Mouse (Mus musculus) cerebellum, postnatal 25 days (tissue): Measurements from ENCODE around the gene Disc1.

Experiments
- DNase-seq, 2 experiments: peaks; one replicate each; pipeline ENCODE4 v3.0.0; 2021; ENCODE audit warnings: mixed read lengths in 2 of 2

Gene Disc1

DNA sequence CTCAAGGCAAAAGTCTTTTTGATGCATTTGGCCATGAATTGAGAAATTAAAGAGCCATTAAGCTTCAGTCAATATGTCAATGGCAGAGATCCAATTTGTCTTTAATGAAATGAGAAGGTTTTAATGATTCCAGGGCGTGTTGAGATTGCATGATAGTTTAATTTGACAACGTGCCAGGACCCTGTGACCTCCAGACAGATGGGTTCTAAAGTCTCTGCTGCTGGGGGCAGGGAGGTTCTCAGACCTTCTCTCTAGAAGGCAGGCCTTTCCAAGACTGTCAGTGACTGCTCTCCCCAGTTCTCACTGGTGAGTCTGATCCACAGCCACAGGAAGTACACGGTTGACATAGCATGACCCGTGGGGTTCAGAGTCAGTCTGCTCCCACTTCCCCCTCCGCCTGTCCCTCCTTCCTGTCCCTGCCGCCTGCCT lies 170.3 kb downstream of the Disc1 start:
- no peak for DNase-seq

DNA sequence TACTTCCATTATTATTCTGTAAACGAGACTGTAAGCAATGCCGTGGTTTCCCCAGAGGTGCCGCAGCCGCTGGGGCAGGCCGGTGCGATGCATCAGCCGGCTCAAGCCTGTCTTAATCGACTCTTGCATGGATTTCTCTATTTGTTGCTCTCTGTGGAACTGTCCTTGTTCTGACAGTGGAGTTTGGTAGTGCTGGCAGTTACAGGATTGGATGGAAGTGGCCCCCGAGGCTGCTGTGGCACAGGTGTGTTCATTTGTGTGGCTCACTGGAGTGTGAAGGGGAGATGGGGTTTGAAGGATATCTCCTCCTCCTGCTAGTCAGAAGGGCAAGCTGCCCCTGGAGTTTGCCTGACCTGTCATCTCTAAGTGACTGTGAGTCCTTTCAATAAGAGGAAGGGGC lies 171.3 kb downstream of the Disc1 start:
- DNase-seq, result no peak

DNA sequence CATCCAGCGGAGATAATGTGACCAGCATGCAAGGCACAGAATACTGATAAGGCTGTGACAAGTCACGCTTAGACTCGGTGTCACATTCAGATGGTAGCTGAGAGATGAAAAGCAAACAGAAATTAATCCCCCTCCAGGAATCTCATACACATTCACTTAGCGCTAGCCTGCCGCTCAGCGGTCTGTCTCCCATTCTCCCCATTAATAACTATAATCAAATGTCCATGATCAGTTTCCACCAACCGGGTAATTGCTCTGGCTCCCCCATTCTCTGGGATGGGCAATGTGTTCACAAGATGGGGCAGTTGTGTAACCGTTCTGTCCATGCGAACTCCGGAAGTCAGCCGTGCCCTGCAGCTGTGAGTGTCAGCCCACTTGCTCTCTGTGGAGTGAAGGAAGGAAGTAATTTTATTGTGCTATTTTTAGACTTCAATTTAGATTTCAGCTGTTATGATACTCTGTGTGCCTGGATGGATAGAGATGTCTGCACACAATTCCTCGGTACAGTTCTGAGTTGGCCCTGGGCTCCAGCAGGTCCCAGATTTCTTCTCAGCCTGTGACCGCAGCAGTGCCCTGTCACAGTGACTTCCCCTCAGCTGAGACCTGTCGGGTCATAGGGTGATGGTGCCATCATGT lies 173.1 kb downstream of the Disc1 start:
- no peak for DNase-seq

DNA sequence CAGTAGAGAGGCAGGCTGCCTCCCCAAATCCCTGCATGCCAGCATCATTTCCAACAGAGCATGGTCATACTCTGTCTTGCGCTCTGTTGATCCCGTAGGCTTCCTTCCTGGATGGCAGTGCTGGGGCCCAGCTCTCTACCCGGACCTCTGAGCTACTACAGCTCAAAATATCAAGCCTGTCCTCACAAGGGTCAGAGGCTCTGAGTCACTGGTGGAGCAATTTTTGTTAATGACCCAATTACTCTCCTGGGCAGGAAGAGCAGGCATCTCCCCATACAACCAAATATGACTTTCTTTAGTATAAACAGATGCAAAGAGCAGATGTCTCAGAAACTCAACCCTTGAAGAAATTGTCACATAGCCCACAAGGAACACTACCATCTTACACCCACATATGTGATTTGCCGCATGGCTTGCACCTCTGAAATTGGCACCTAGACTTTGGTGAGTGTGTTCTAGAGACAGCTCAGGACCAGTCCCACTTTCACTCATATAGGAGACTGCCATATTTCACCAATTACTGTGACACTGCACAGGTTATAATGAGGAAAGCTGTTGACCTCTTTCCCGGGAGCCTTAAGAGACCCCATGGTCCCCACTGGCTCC lies 176.6 kb downstream of the Disc1 start:
- DNase-seq, result no peak

DNA sequence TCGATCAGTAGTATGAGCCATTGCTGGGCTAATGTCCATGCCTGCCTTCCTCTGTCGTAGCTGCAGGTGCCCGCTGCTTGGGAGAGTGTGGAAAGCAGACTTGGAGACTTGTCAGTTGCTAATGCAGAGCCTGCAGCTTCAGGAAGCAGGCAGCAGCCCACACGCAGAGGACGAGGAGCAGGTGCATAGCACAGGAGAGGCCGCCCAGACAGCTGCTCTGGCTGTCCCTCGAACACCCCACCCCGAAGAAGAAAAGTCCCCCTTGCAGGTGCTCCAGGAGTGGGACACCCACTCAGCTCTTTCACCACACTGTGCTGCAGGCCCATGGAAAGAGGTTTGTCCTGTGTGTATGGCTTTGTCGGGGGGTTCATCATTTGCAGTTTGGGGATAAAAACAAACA lies 178.7 kb downstream of the Disc1 start:
- no peak for DNase-seq

DNA sequence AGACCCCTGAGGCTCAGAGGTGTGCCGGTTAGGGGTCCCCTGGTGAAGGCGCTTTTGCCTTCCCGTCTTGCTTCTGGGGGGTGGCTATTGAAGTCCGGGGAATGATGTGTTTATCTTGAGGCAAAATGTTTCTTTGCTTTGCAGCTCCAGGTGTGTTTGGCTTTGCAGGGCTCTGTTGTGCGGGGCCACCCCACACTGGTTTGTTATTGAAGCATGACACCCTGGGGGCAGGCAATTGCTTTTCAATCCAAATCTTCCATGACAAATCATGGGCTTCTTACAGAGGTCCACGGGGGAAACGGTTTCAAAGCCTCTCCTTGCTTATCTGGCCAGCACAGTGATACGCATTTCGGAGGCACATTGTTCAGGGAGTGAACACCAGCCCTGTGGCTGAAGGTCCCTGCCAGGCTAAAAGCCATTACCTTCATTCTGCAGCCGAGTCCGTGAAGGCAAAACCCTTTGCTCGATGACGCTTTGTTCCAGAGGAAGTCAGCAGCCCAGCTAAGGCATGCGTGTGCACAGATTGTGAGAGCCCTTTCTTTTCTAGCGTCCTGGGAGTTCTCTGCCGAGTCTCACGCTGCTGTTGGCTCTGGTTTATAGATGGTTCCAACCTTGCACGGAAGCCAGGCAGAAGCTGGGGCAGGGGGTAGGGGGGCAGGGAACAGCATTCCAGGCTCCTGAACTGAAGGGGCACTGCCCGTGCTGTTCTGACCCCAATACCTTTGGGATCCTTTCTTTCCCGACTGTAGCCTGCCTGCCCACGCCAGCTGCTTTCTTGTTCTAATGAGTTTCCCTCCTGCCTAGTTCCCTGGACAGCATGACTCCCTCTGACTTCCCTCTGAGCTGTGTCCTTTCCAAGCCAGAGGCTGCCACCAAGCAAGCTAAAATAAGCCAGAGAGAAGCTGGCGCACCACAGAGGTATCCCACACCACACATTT lies 182.2 kb downstream of the Disc1 start:
- DNase-seq, result peak; percentile 18 to 31

DNA sequence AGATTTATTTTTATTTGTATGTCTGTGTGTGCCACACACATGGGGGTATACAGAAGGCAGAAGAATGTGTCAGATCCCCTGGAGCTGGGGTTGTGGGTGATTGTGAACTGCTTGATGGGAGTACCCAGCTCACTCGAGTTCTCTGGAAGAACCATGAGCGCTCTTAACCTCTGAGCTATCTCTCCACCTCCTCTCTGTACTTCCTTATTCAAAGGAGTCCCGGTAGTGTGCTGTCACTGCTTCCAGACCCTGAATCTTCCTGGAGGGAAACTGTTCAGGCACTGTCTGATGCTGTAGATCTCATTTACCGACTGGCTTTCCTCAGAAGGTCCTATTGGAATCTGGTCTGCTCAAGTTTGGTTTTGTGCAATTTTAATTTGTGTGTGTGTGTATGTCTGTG lies 186.8 kb downstream of the Disc1 start:
- no peak for DNase-seq

DNA sequence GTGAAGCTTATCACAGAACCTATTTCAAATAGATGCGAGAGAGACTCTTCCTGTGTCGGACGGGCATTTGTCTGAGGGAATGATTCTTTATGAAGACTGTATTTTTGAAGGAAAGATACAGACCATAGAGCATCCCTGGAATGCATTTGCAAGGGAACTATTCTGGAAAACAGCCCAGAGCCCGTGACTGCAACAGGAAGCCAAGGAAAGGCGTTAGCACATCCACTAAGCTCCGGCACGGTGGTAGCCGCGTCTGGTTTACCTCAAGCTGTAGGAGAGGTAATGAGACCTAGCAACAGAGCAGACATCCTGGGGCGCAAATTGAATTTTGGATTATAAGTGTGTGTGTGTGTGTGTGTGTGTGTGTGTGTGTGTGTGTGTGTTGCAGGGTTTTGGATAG lies 188.4 kb downstream of the Disc1 start:
- DNase-seq, result peak in 1 of 2 experiments; percentile 18

DNA sequence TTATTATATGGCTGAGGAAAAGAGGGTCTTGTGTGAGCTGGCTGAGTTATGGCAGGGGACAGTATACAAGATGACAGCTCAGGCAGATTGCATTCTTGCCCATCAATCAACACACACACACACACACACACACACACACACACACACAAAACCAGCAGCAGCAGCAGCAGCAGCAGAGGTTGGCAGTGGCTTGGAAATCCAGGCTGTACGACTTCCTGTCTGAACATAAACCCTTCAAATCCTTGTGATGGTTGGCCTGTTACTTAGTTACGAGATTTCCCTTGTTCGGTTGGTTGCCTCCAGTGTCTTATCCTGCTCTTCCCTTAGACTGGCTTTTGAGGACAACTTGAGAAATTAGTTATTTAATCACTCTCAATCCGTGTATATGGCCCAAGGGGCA lies 188.9 kb downstream of the Disc1 start:
- no peak for DNase-seq

DNA sequence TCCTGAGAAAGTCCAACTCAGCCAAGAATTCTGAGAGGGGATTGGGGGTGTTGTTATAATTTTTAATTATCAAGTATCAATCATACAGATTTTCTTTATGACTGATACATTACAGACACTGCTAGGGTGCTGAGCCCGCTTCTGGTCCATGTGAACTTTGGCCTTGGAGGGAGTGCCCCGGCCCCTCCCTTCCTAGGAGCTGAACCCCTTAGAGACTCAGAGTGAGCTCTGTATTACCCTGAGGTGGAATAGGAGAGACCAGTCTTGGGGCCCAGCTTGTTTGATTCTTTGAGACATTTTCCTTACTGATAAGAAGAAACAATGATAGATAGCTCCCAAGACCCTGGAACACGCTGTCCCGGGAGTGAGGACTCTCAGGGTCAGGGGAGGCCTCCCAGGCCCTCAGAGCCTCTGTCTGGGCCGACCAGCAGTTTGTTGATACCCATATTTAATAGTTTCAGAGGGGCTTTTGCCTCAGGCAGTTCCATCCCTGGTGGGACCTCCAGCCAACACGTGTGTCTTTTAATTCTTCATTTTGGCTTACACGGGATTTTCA lies 192.8 kb downstream of the Disc1 start:
- DNase-seq, result no peak

DNA sequence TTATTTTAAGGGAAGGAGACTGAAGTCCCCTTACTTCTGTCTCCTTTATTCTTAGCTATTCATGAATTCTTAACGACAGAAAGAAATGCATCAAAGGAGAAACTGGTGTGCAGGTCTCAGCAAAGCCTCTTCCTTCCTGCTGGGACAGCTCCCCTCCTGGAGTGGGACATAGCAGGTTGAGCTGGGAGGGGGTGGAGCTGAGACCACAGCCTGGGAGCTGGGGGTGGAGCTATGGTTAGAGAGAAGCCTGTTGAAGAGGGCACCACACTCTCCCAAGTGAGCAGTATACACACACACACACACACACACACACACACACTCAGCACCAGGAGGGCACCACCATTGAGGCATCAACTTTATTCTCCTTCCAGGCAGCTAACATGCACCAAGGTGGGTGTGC lies 193.4 kb downstream of the Disc1 start:
- no peak for DNase-seq

DNA sequence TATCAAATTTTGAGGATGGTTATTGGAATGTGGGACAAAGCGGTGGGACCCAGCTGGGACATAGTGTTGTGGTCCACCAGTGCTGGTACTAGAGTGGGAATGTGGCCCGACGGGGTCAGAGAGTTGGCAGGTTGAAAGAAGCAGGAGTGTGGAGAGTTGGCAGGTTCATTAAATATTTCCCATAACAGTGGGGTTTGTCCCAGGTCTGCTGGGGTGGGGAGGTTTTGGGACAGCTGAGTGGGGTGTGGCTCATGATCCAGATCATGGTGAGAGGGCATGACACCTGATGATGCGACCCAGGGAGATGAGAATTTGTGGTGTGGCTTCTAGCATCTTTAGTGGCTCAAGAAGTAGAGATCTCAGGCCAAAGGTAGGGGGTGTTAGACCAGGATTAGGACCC lies 199.0 kb downstream of the Disc1 start:
- DNase-seq, result no peak

DNA sequence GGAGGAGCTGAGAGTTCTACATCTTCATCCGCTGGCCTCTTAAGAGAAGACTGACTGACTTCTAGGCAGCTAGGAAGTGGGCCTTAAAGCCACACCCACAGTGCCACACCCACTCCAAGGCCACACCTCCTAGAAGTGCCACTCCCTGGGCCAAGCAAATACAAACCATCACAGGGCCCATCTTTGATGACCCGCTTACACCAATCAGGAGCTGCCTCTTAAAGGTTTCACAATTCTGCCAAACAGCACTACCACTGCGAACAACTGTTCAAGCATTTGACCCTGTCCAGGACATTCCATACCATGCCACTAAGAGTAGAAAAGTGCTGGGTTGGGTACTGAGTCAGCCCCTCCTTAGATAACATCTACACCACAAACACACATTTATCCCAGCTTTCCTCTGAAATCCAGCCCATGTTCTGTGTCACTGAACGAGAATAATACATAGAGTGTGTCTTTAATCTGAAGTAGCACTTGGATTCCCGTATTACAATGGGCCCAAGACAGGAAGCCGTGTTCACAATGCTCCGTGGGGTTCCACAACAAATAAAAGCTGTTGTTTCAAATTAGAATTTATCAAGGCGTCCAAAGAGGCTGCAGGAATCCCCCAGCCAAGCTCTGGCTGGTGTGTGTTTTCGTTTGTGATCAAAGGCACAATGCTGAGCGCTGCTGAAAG lies 199.6 kb downstream of the Disc1 start:
- DNase-seq, result peak; percentile 15 to 19

DNA sequence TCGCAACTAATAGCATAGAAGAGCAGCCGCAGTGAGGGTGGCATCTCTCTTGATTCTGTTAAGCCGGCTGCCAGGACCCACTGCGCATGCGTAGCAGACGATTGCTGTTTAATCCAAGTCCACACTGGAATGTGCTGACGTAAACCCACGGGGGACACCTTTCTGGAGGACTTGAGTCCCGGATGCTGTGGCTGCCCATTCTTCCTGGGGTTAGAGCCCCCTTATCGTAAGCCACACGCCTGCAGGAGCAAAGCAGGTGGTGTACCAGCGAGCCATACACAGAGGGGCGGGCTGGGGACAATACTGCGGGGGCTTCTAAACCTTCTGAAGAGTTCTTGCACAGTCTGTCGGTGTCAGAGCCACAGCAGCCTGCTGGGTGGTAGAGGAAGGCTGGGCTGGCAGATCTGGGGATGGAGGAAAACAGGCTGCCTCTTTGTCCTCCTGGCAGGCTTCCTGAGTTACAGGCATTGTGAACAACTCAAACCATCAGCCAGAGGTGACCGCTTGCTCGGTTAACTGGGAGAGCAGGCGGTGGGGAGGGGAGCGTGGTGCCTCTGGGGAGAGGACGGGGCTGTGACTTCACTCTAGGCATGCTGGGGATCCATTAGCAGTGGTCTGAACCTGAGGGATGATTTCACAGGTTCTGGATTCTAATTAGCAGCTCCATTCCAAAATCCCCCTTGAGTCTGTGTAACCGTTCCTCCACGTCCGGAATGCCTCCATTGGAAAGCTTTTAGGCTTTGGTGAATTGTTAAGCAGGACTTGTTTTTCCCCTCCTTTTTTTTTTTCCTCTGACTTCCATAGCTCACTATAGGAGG lies 200.4 kb downstream of the Disc1 start:
- DNase-seq, result peak; percentile 92 to 96

DNA sequence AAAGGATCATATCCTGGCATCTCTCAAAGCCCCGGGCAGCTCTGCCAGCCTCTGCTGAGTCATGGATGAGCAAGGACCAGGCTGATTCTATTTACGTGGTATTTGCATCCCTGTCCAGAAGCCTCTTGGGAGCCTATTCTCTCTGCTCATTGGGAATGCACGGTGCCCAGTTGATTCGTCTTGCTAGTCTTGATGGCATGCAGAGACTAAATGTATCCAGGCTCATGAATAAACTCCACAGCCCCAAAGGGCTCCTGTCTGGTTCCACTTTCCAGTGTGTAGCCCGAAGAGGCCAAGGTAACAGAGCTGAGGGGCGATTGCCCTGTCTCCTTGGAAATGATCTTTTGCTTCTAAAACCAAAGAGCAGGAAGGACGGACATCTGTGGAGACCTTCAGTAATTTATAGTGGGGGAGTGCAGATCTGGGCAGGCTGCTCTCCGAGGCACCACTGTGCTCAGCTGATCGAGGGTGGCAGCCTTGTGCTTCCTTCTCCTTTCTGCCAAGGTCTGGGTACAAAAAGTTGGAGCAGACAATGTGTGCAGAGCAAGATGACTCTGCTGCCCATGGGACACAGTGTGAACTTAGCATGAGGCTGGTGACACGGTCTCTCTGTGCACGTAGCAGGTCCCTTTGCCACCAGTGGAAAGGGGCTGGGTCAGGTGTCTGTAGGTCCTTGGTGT lies 201.2 kb downstream of the Disc1 start:
- peak; percentile 70 to 78 for DNase-seq

DNA sequence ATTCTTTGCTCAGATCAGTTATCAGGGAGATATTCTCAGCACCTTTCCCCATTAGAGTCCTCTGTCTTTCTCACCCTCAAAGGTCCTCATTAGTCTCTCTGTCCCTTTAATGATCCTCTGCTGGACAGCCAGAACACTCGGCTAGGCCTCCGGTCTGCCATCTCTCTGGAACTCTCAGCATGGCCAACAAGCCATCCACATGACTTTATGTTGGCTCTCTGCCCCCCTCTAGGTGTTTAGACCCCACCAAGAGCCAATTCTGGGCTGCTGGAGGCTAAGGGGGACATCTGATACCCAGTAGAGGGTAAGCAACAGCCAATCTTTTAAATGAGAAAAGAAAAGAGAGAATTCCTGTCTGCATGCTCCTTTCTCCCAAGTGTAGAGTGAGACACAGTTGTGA lies 203.7 kb downstream of the Disc1 start:
- DNase-seq, result no peak

DNA sequence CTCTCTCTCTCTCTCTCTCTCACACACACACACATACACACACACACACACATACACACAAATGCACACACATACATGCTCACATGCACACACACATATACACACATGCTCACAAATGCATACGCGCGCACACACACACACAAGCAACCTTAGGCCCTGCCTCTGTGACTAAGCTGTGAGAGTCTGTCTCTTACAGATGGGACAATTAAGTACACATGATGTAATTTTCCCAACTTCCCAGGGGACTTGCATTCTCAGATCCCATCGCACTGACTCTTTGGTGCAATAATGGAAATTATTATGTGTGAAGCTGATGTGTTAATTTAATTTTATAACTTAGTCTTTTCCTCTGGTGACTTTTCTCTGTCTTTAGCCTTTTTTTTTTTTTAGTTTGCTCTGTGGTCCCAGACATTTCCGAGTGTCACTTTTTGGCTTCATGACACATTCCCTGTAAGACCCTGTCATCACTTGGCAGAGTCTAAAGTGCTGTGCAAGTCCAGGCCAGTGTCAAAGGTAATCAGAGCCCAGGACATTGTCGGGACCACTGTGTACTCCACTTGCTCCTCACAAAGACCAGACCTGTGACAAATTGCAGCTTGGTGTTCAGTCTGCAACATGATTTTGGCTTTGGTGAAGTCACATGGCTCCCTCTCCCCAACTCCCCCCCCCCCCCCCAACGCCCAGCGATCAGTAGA lies 205.0 kb downstream of the Disc1 start:
- DNase-seq, result no peak

DNA sequence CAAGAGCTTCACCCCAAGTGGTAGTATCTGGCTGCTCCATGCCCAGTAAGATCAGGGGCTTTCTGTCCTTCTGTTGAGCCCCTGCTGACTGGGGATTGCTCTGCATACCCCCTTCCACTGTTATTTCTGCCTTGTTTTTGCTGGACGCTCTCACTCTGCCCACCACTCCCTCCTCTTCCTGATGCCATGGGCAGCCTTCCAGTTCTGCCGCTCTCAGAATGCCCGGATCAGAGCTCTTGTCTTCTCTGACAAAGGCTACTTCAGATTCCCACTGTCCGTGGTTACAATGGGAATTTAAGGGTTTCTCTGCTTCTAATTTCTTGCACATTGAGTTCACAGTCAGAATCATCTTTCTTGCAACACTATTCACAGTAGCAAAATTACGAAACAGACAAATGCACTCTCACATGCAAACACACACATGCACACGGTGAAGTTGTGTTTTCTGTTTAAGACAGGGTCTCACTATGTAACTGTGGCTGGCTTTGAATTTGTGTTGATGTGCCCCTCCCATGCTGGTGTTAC lies 214.2 kb downstream of the Disc1 start:
- DNase-seq, result no peak

DNA sequence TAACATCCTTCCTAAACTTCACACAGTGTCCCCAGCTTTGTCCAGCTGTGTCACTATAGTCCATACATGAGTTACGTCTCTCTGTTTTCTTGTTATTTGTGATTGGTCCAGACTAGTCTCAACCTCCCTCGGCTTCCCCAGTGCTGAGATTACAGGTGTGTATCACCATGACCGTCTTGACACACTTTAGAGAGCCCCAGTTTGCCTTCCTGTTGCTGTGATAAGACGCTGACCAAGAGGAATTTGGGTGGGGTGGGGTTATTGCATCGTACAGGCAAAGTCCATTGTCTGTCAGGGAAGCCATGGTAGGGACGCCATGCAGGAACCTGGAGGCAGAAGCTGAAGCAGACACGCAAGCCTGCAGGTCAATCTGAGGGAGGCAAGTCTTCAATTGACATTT lies 216.3 kb downstream of the Disc1 start:
- no peak for DNase-seq

DNA sequence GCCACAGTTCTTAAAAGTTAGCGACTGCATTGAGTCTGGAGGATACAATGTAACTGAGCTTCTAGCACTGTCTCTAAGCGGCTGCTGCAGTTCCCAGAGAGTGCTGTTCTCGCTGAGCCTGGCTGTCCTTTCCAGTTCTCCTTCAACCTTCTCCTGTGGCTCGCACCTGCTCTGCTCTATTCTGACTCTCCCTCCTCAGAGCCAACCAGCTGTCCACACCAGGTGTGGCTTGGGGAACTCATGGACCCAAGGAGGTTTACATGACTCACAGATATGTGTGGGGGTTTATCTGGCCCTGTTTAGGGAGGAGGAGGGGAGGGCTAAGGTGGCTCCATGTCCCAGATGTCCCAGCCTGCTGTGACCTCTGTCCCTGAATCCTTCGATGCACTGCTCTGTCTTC lies 217.4 kb downstream of the Disc1 start:
- DNase-seq, result no peak
